Mouse (Mus musculus) neural tube, embryonic 12.5 days (tissue): ENCODE measurements around the gene F11. TPM values are rescaled to one million over a fixed set of nuclear protein-coding genes. Genes with fewer than 3 reads are reported as not detected.

ENCODE experiments used
- ATAC-seq: fragments of 200-750 bp; cut with Nextera tagmentation; 2 replicates; pipeline ENCODE4 v1.8.0; 2017; ENCODE audit warnings: low read depth, mild to moderate bottlenecking, moderate TSS enrichment, moderate library complexity; ENCODE audit not compliant: low FRiP score
- H3K27ac ChIP-seq: fragments of 300-500 bp; sonication (generic); 2 replicates; pipeline ENCODE4 v1.5.1; 2016
- H3K27me3 ChIP-seq: fragments of 300-500 bp; sonication (generic); replicated peaks from 2 replicates; pipeline ENCODE4 v1.6.1; 2016; ENCODE audit warnings: mild to moderate bottlenecking
- H3K36me3 ChIP-seq: fragments of 300-500 bp; sonication (generic); 2 replicates; pipeline ENCODE4 v1.6.1; 2016; ENCODE audit warnings: mild to moderate bottlenecking
- H3K4me1 ChIP-seq: fragments of 300-500 bp; sonication (generic); 2 replicates; pipeline ENCODE4 v1.6.1; 2016
- H3K4me2 ChIP-seq: fragments of 300-500 bp; sonication (generic); replicated peaks from 2 replicates; pipeline ENCODE4 v1.6.1; 2016; ENCODE audit warnings: mild to moderate bottlenecking
- H3K4me3 ChIP-seq: fragments of 300-500 bp; sonication (generic); 2 replicates; pipeline ENCODE4 v1.5.1; 2016
- H3K9ac ChIP-seq: fragments of 300-500 bp; sonication (generic); 2 replicates; pipeline ENCODE4 v1.6.1; 2016; ENCODE audit warnings: mild to moderate bottlenecking
- H3K9me3 ChIP-seq: fragments of 300-500 bp; sonication (generic); 2 replicates; pipeline ENCODE4 v1.6.1; 2016; ENCODE audit warnings: mild to moderate bottlenecking
- WGBS: fragments of 180-500 bp; shearing (Covaris S2); methylation state at CpG from one replicate; pipeline ENCODE4 v1.1.7; 2016; 5-methylcytosine and 5-hydroxymethylcytosine counted together
- polyA plus RNA-seq: library from polyadenylated mRNA; unstranded; fragments of >200 nt; fragmentation: Nextera tagmentation; extraction: Ambion mirVana; gene quantifications from 2 replicates; pipeline ENCODE4 v1.2.1, GENCODE M21; 2016

Gene F11
- polyA plus RNA-seq, 1 experiment from 2014 or later = not detected

DNA sequence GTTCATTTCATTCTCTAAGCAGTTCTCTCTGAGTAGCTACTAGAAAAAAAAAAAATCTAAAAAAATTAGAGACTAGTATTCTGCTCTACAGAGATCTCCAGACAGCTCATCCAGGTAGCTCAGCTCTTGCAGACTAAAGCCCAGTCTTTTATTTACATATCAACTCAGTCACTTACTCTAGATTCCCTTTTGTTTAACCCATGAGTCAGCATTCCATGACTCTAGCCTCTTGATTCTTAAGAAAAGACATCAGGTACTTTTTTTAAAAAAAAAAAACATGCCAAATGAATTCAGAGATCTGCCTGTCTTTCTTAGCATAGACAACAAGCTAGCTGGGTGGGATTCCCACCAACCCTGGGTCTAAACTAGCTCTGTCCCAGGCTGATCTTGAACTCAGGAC is 6.7 kb upstream of the F11 start:
- Histone ChIP-seq H3K9me3 (no peaks in the 10 kb centered on the region), H3K4me3 (no peak overlapping the region), H3K36me3 (no peaks in the 10 kb centered on the region), H3K27me3 (no peaks in the 10 kb centered on the region), H3K4me2 (no peak overlapping the region), H3K9ac (no peak overlapping the region), H3K4me1 (no peaks in the 10 kb centered on the region), H3K27ac (no peak overlapping the region)
- no peak for ATAC-seq

DNA sequence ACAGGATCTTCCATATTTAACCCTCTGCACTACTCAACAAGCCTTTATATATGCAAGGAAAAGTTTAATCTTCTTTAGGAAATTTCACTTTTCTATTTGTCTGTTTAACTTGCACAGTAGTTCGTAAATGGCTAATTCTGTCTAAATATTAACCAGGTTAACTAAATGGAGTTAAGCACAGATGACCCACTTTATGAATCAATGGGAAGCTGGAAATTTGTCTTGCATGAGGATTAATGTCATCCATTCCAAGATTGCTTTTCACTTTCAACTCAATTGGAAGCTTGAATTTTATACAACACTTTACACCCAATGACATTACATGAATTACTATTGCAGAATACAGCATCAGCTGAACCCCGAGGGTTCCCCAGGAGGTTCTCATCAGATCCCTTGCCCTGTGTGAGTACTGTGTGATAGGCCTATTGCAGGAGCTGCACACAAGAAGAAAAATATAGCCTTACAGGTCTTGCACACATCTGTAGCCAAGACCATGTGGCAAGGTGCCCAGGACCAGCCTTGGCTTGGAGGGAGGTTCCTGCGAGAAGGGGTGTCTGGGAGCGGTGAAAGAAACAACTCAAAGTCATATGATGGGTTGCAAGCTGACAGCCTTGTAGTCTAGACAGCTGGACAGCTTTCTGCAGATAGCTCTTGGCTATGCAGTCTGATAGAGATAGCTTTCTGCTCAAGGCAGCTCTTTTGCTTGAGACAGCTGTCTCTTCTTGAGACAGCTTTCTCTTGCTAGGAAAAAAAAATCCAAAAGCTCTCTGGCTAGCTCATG is 6.0 kb upstream of the F11 start:
- Histone ChIP-seq H3K4me2 (no peak overlapping the region), H3K36me3 (no peaks in the 10 kb centered on the region), H3K9me3 (no peaks in the 10 kb centered on the region), H3K4me3 (no peak overlapping the region), H3K27me3 (no peaks in the 10 kb centered on the region), H3K4me1 (no peaks in the 10 kb centered on the region), H3K27ac (no peak overlapping the region), H3K9ac (no peak overlapping the region)
- ATAC-seq = no peak
- 87% methylated on average over 4 of the region's 4 CpGs for WGBS

DNA sequence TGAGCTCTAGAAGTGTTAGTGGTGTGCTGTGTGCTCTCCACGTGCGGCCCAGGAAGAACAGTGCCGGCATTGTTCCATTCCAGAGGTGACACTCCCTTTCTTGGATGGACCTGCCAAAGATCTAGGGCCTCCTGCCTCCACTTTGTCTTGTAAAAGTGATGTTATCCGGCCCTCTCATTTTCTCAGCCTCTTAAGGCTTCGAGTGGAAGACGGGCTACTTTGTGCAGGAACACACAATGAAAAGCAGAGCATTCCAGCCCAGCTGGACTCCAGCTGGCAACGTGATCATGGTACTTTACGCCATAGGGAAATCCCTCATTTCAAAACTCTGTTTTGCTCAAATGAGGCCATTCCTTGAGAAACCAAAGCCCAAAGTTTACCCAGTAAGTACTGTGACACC is 5.2 kb upstream of the F11 start:
- no peaks in the 10 kb centered on the region for H3K4me1 ChIP-seq
- WGBS = 70% methylated on average over 8 of the region's 8 CpGs
- H3K9me3 ChIP-seq = no peaks in the 10 kb centered on the region
- H3K4me3 ChIP-seq = no peak overlapping the region
- no peak overlapping the region for H3K27ac ChIP-seq
- no peak overlapping the region for H3K9ac ChIP-seq
- ATAC-seq = no peak
- no peaks in the 10 kb centered on the region for H3K36me3 ChIP-seq
- H3K4me2 ChIP-seq = no peak overlapping the region
- no peaks in the 10 kb centered on the region for H3K27me3 ChIP-seq

DNA sequence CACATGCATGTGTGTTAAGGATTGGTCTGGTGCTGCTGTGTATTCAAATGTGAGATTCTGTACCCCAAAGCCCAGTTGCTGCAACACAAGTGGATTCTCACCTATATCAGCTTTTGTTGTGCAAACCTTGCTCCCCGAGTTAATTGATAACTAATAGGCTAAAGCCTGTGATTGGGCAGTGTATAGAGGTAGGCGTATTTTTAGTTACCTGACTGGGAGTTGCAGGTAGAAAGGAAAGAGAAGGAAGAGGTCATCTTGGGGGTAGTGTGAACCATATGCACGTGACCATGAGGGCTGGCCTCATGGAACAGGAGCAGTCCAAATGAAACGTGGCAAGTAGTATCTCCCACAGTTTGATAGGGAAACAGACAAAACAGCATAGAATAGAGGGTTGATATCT is 3.1 kb upstream of the F11 start:
- WGBS = 89% methylated on average over 4 of the region's 4 CpGs

GRCm38 (mm10) chr8:45262851-45263250 is 1.0 kb upstream of the F11 start:
- Histone ChIP-seq H3K27ac (no peak overlapping the region), H3K4me3 (no peak overlapping the region), H3K36me3 (no peaks in the 10 kb centered on the region), H3K9me3 (no peaks in the 10 kb centered on the region), H3K4me2 (no peak overlapping the region), H3K9ac (no peak overlapping the region), H3K4me1 (no peaks in the 10 kb centered on the region), H3K27me3 (no peaks in the 10 kb centered on the region)
- ATAC-seq = no peak
- WGBS = 90% methylated on average over 3 of the region's 3 CpGs

More for the DNA sequence above, 3.1 kb upstream of the F11 start:
- Histone ChIP-seq H3K27ac (no peak overlapping the region), H3K9ac (no peak overlapping the region), H3K36me3 (no peaks in the 10 kb centered on the region), H3K27me3 (no peaks in the 10 kb centered on the region), H3K4me3 (no peak overlapping the region), H3K4me1 (no peaks in the 10 kb centered on the region), H3K4me2 (no peak overlapping the region), H3K9me3 (no peaks in the 10 kb centered on the region)
- no peak for ATAC-seq

DNA sequence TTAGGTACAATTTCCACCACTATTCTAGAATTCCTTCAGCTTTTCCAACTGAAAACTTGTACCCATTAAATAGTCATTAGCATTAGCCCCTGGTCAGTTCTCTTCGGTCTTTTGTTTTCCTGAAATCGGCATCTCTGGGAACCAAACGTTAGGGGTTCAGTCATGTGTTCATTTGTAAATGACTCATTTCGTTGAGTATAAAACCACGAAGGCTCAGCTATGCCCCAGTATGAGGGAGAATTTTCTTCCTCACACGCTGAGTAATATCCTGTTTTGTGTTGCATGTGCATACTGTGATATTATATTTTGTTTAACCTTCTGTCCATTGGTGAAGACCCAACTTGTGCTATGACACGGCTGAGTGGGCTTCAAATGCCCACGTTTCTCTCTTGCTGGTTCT is 3.4 kb downstream of the F11 start:
- Histone ChIP-seq H3K36me3 (no peaks in the 10 kb centered on the region), H3K4me2 (no peak overlapping the region), H3K9ac (no peak overlapping the region), H3K4me1 (no peaks in the 10 kb centered on the region), H3K4me3 (no peak overlapping the region), H3K27ac (no peak overlapping the region), H3K9me3 (no peaks in the 10 kb centered on the region), H3K27me3 (no peaks in the 10 kb centered on the region)
- WGBS = 81% methylated on average over 8 of the region's 8 CpGs
- no peak for ATAC-seq

- ATAC-seq = no peak
- Histone ChIP-seq H3K4me1 (no peaks in the 10 kb centered on the region), H3K4me2 (no peak overlapping the region), H3K9ac (no peak overlapping the region), H3K27me3 (no peaks in the 10 kb centered on the region), H3K9me3 (no peaks in the 10 kb centered on the region), H3K36me3 (no peaks in the 10 kb centered on the region), H3K4me3 (no peak overlapping the region), H3K27ac (no peak overlapping the region)
- 77% methylated on average over 12 of the region's 12 CpGs for WGBS
Measured at GRCm38 (mm10) chr8:45255040-45255439, 6.8 kb downstream of the F11 start.

- H3K27ac ChIP-seq = no peak overlapping the region
- H3K4me2 ChIP-seq = no peak overlapping the region
- no peaks in the 10 kb centered on the region for H3K27me3 ChIP-seq
- H3K4me1 ChIP-seq = no peaks in the 10 kb centered on the region
- H3K36me3 ChIP-seq = no peaks in the 10 kb centered on the region
- H3K9ac ChIP-seq = no peak overlapping the region
- no peaks in the 10 kb centered on the region for H3K9me3 ChIP-seq
- no peak for ATAC-seq
- no peak overlapping the region for H3K4me3 ChIP-seq
- WGBS = 91% methylated on average over 8 of the region's 8 CpGs
Measured at GRCm38 (mm10) chr8:45254194-45254842, 7.5 kb downstream of the F11 start.

- no peak overlapping the region for H3K27ac ChIP-seq
- H3K4me1 ChIP-seq = no peaks in the 10 kb centered on the region
- H3K36me3 ChIP-seq = no peaks in the 10 kb centered on the region
- no peak overlapping the region for H3K9ac ChIP-seq
- 91% methylated on average over 1 of the region's 1 CpGs for WGBS
- ATAC-seq = no peak
- H3K27me3 ChIP-seq = no peaks in the 10 kb centered on the region
- H3K4me2 ChIP-seq = no peak overlapping the region
- no peak overlapping the region for H3K4me3 ChIP-seq
- no peaks in the 10 kb centered on the region for H3K9me3 ChIP-seq
Measured at GRCm38 (mm10) chr8:45253586-45253985, 8.2 kb downstream of the F11 start.

DNA sequence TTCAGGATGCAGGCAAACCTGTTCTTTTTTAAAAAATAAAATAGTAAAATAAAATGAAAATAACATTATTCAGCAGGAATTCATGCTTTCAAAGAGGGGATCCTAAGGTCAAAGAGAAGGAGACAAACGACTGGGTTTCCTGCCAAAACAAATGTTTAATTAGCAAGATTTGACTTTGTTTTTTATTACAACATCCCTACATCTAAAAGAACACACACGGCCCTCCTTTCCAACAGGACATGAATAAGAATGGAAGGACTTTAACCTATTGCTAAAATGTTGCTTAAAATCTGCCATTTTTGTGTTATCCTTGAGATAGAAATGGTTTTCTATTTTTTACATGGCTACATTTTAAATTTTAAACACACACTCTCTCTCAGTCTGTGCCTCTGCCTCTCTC is 8.7 kb downstream of the F11 start:
- H3K4me3 ChIP-seq = no peak overlapping the region
- 66% methylated on average over 2 of the region's 2 CpGs for WGBS
- no peak overlapping the region for H3K9ac ChIP-seq
- no peaks in the 10 kb centered on the region for H3K36me3 ChIP-seq
- H3K4me1 ChIP-seq = no peaks in the 10 kb centered on the region
- H3K27me3 ChIP-seq = no peaks in the 10 kb centered on the region
- H3K27ac ChIP-seq = no peak overlapping the region
- no peaks in the 10 kb centered on the region for H3K9me3 ChIP-seq
- H3K4me2 ChIP-seq = no peak overlapping the region
- no peak for ATAC-seq

GRCm38 (mm10) chr8:45246307-45246706 is 15.5 kb downstream of the F11 start:
- no peak overlapping the region for H3K27ac ChIP-seq
- H3K36me3 ChIP-seq = no peaks in the 10 kb centered on the region
- no peak overlapping the region for H3K4me3 ChIP-seq
- ATAC-seq = no peak
- no peak overlapping the region for H3K4me2 ChIP-seq
- no peak overlapping the region for H3K9ac ChIP-seq
- no peaks in the 10 kb centered on the region for H3K9me3 ChIP-seq
- H3K4me1 ChIP-seq = no peaks in the 10 kb centered on the region
- WGBS = 30% methylated on average over 7 of the region's 7 CpGs
- no peaks in the 10 kb centered on the region for H3K27me3 ChIP-seq

- no peaks in the 10 kb centered on the region for H3K36me3 ChIP-seq
- ATAC-seq = no peak
- WGBS = 81% methylated on average over 8 of the region's 8 CpGs
Measured at GRCm38 (mm10) chr8:45239363-45239762, 22.5 kb downstream of the F11 start.

GRCm38 (mm10) chr8:45238282-45238681 is 23.5 kb downstream of the F11 start:
- 0 out of 2 replicates have a peak, but pooled peaks cover 5% of the 10 kb centered on the region for H3K4me1 ChIP-seq
- no peaks in the 10 kb centered on the region for H3K9me3 ChIP-seq
- ATAC-seq = no peak
- no peak overlapping the region for H3K9ac ChIP-seq
- H3K27me3 ChIP-seq = no peaks in the 10 kb centered on the region
- H3K4me3 ChIP-seq = no peak overlapping the region
- no peak overlapping the region for H3K27ac ChIP-seq
- H3K36me3 ChIP-seq = no peaks in the 10 kb centered on the region
- WGBS = 32% methylated on average over 3 of the region's 3 CpGs
- H3K4me2 ChIP-seq = no peak overlapping the region

More at GRCm38 (mm10) chr8:45239363-45239762, 22.5 kb downstream of the F11 start:
- H3K4me2 ChIP-seq = no peak overlapping the region
- no peaks in the 10 kb centered on the region for H3K9me3 ChIP-seq
- H3K4me1 ChIP-seq = 0 out of 2 replicates have a peak, but pooled peaks cover 5% of the 10 kb centered on the region
- H3K4me3 ChIP-seq = no peak overlapping the region
- H3K27me3 ChIP-seq = no peaks in the 10 kb centered on the region
- no peak overlapping the region for H3K27ac ChIP-seq
- H3K9ac ChIP-seq = no peak overlapping the region
